Mouse (Mus musculus): Measurements from ENCODE around the gene Ifnl3.

Ifnl3 gene

GRCm38 (mm10) chr7:28547154-28547553, 24.5 kb downstream of the Ifnl3 start, which contains the start of gene Nccrp1:
TSS of gene Nccrp1 (minus strand) at chr7:28547254.
- DNase-seq (ENCODE audit: low spot score), result no peak

- no peak for DNase-seq (ENCODE audit: low spot score)
Measured at GRCm38 (mm10) chr7:28547628-28548027, 25.0 kb downstream of the Ifnl3 start.

GRCm38 (mm10) chr7:28553076-28553475, 30.4 kb downstream of the Ifnl3 start:
- DNase-seq (ENCODE audit: low spot score), result no peak

GRCm38 (mm10) chr7:28555939-28556535, 33.4 kb downstream of the Ifnl3 start:
- no peak for DNase-seq (ENCODE audit: low spot score)

- no peak for DNase-seq (ENCODE audit: low spot score)
Measured at GRCm38 (mm10) chr7:28557069-28557468, 34.4 kb downstream of the Ifnl3 start.

GRCm38 (mm10) chr7:28557708-28558107, 35.1 kb downstream of the Ifnl3 start:
- no peak for DNase-seq (ENCODE audit: low spot score)

- no peak for DNase-seq (ENCODE audit: low spot score)
Measured at GRCm38 (mm10) chr7:28558486-28558885, 35.9 kb downstream of the Ifnl3 start.

GRCm38 (mm10) chr7:28560856-28561255, 38.2 kb downstream of the Ifnl3 start:
- DNase-seq (ENCODE audit: low spot score), result no peak

GRCm38 (mm10) chr7:28561967-28562366, 39.3 kb downstream of the Ifnl3 start:
- DNase-seq (ENCODE audit: low spot score), result no peak

- DNase-seq (ENCODE audit: low spot score), result no peak
Measured at GRCm38 (mm10) chr7:28562371-28562770, 39.7 kb downstream of the Ifnl3 start.

GRCm38 (mm10) chr7:28562951-28563350, 40.3 kb downstream of the Ifnl3 start:
- DNase-seq (ENCODE audit: low spot score), result no peak

- no peak for DNase-seq (ENCODE audit: low spot score)
Measured at GRCm38 (mm10) chr7:28565407-28565806, 42.8 kb downstream of the Ifnl3 start.

- no peak for DNase-seq (ENCODE audit: low spot score)
Measured at GRCm38 (mm10) chr7:28567539-28567938, 44.9 kb downstream of the Ifnl3 start.

GRCm38 (mm10) chr7:28568253-28568652, 45.6 kb downstream of the Ifnl3 start:
- DNase-seq (ENCODE audit: low spot score), result no peak

GRCm38 (mm10) chr7:28570291-28570981, 47.8 kb downstream of the Ifnl3 start:
- DNase-seq (ENCODE audit: low spot score), result peak; percentile 77

- no peak for DNase-seq (ENCODE audit: low spot score)
Measured at GRCm38 (mm10) chr7:28570982-28571682, 48.5 kb downstream of the Ifnl3 start.

- DNase-seq (ENCODE audit: low spot score), result no peak
Measured at GRCm38 (mm10) chr7:28572689-28573088, 50.1 kb downstream of the Ifnl3 start.

- DNase-seq (ENCODE audit: low spot score), result no peak
Measured at GRCm38 (mm10) chr7:28573236-28573635, 50.6 kb downstream of the Ifnl3 start.
